Mouse (Mus musculus) liver, adult 2 months (tissue): Measurements from ENCODE around the gene Cnn1.

Source experiments
- CTCF ChIP-seq: fragments of 200-500 bp; IDR thresholded peaks from 2 replicates; pipeline ENCODE4 v1.5.1; 2011; ENCODE audit warnings: low read depth, low read length, control low read depth
- POLR2A ChIP-seq: fragments of 200-500 bp; IDR thresholded peaks from 2 replicates; pipeline ENCODE4 v1.6.1; 2011; ENCODE audit warnings: low read length, control low read depth; ENCODE audit not compliant: insufficient read depth; ENCODE audit errors: extremely low read depth

- TF ChIP-seq POLR2A (no peak), CTCF (no peak)
Measured at GRCm38 (mm10) chr9:22076223-22076622, 22.8 kb upstream of the Cnn1 start.
